Mouse (Mus musculus): ENCODE data around the gene Olfr99.
"Not testable (repeated sequence)": the region's sequence is repeated elsewhere in the genome, so short reads cannot be mapped to it uniquely, and the experiment has no call there.

Gene Olfr99

DNA sequence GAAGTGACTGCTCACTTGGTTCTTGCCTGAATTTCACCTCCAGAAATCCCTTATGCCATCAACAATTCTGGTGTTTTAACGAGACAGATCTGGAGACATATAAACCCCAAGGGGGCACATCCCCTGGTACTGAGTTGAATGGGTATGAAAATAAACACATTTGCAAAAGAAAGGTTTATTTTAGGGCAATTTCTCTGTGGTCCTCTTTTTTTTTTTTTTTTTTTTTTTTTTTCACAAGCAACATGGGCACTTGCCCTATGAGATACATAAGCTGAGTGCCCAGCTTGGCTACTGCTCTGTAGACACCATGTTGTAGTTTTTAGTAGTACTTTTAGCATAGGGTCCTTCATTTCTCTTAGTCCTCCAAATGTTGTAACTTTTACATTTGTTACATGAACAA is at the start of gene Olfr99:
Olfr99 (minus strand) TSS at position 101 of the 400 bp plus-strand sequence.
- DNase-seq (ENCODE audit: low spot score in 2 of 2): no peak

DNA sequence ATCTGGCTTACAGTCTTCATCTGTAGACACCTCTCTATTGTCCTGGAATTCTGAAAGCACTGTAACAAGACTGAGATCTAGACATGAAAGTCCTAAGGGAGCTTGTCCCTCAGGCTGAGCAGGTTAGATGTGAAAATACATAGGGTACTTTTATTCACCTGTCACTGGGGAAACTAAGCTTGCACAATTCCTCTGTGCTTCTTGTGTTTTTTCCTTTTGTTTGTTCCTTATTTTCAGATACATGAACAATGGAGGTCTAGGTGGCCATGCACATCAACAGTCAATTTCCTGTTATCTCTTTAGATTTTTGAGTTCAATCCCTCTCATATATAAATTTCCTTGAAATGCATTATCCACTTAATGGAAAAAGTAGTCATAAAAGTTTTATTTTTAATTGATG is 33.7 kb upstream of the Olfr99 start, which contains the start of gene Olfr102:
Olfr102 (minus strand) TSS at position 101 of the 400 bp plus-strand sequence.
- DNase-seq (ENCODE audit: low spot score in 2 of 2): no peak

DNA sequence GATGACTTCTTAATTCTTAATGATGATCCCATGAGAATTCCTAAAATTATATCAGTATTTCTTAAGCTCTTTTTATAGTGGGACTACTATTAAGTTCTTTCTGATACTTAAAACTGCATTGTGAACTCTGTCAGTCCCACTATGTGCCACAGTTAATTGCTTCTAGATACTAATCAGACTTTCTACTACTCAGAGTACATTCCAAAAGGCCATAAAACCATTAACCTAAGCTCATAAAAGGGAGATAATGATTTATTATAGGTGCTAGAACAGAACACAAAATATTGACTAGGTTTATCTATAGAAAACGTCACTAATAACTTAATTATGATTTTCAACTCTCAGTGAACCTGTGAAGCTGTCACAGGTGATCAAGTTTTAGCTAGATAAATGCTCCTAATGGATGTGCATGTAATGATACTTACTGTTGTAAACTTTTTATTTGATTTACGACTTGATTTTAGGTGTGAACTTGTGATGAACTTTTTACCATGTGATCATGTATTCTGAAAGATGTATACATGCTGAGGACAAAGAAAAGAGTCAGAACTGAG is 27.0 kb upstream of the Olfr99 start:
- no peak for DNase-seq (ENCODE audit: low spot score in 2 of 2)

DNA sequence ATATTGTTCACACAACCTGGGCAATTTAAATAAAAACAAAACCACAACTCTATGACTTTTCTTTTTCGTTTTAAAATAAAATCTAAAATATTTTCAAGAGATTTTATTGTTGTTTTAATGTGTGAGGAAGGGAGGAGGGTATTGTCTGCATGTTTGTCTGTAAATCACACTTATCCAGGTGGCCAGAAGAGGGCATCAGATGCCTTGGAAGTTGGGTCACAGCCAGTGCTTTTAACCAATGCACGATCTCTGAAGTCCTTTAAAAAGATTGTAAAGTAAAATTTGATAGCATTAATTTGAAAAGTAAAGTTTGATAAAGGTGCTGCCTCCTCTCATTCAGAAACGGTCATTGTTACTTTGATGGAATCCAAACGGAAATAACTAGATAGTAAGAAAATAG is 25.2 kb upstream of the Olfr99 start:
- no peak for DNase-seq (ENCODE audit: low spot score in 2 of 2)

DNA sequence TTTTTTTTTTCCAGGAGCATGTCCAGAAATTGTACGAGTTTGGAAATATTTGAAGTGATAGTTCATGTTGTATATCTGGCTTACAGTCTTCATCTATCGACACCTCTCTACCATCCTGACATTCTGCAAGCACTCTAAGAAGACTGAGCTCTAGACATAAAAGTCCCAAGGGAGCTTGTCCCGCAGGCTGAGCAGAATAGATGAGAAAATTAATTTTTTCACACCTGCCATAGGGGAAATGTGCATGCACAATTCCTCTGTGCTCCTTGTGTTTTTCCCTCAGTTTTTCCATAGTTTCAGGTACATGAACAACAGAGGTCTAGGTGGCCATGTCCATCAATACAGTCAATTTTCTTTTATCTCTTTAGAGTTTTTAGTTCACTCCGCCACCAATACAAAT is 21.0 kb upstream of the Olfr99 start, which contains the start of gene Olfr101:
Olfr101 (minus strand) TSS at position 101 of the 400 bp plus-strand sequence.
- DNase-seq (ENCODE audit: low spot score in 2 of 2): no peak

DNA sequence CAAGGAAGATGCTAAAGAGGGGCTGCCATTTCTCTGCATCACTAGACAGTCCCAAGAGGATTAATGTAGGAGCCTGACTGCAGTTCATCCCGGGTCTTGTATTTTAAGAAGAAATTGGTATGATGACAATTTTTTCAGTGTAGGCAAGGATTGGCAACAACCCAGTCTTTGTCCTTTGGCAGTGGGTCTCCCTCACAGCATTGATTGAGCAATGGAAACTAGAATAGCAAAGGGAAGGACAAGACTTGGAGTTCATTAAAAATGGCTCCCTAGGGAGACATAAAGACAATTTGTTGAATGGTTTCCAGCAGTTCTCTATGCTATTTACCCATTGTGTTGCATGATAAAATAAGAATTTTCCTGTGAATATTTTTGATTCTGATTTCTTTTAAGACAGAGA is 2.9 kb downstream of the Olfr99 start:
- DNase-seq (ENCODE audit: low spot score in 2 of 2): no peak

DNA sequence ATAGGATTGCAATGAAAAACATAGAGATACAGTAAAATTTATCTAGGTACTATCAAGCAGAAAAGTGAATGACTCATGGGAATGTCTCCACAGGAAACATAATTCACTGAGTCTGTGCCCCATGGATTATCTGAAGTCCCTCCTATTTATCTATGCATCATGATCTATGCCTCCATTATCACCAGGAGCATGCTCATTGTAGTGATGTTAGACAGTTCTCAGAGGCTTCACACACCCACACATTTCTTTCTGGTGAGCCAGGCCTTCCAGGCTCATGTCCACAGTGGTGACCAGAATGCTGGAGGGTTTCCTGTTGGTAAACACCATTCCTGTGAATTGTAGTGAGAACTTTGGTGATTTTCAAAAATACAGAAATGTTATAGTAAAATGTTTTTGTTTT is 6.7 kb downstream of the Olfr99 start:
- DNase-seq (ENCODE audit: low spot score in 2 of 2): no peak

DNA sequence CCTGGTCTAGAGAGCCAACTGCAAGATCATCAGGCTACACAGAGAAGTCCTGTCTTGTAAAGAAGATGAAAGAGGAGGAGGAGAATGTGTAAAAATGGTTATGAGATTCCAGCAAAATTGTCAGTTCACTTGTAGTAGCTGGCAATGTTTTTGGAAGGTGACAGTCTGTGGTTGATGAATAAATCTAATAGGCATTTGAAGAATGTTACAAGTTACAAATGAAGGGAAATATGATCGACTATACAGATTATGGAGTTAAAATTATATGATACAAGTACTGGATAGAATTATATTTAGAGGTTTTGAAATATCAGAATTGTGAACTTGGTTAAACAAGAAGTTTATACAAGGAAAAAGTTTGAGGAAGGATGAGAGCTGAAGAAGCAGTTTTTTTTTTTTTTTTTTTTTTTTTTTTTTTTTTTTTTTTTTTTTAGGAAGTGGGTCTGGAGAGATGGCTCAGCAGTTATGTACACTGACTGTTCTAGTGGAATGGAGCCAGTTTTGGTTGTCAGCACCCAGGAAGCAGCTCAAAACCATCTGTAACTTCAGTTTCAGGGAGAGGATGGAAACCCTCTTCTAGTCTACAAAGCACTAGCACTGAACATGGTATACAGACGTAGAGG is 7.5 kb downstream of the Olfr99 start:
- DNase-seq (ENCODE audit: low spot score in 2 of 2): no peak

DNA sequence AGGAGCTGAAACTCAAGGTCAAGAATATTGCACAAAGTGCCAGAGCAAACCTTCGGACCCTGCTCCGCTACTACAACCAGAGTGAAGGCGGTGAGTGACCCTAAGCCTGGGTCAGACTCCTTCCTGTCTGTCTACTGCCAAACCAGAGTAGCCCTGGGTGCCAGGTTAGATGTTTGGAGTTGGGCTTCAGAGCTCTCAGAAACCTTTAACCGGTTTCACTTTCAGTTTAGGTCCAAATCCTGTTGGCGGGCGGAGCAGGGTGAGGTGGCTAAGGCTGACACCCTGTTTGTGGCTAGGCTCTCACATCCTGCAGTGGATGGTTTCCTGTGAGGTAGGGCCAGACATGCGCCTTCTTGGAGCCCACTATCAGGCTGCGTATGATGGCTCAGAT is 12.6 kb downstream of the Olfr99 start:
- DNase-seq (ENCODE audit: low spot score in 2 of 2): no peak

DNA sequence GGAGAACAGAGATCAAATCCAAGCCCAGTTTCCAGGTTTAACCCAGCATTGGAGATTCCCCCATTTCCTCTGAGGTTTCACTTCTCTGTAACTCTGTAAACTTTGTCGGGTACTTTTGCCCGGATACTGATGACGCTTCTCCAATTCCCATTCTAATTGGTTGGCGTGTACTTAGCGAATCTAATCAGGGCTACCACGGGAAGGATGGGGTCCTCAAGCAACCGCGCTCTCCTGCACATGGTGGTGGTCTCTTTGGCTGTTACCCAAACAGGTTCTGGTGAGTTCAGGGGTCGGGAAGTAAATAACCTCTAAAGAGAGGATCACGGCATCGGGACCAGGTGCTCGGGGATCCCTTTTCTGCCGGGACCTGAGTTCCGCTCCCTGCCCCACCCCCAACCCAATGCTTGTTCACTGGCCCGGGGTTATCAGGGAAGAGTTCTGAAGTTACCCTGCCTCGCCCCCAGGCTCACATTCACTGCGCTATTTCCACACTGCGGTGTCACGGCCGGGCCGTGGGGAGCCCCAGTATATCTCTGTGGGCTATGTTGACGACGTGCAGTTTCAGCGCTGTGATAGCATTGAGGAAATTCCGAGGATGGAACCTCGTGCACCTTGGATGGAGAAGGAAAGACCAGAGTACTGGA is 13.1 kb downstream of the Olfr99 start, which contains the start of gene H2-M3:
H2-M3 (plus strand) TSS at position 163 of the 644 bp plus-strand sequence.
- DNase-seq (ENCODE audit: low spot score in 2 of 2): peak; percentile 94 to 96

DNA sequence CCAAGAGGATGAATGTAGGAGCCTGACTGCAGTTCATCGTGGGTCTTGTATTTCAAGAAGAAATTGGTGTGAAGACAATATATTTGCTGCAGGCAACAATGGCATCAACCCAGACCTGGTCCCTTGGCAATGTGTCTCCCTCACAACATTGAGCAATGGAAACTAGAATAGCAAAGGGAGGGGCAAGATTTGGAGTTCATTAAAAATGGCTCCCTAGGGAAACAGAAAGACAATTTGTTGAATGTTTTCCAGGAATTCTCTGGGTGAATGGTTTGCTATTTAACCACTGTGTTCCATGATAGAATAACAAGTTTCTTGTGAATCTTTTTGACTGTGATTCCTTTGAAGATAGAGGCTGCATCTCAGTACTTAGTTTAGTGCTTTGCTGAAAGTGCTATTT is 19.6 kb downstream of the Olfr99 start, which contains the start of gene Olfr98:
Olfr98 (minus strand) TSS at position 124 of the 400 bp plus-strand sequence.
- DNase-seq (ENCODE audit: low spot score in 2 of 2): no peak

DNA sequence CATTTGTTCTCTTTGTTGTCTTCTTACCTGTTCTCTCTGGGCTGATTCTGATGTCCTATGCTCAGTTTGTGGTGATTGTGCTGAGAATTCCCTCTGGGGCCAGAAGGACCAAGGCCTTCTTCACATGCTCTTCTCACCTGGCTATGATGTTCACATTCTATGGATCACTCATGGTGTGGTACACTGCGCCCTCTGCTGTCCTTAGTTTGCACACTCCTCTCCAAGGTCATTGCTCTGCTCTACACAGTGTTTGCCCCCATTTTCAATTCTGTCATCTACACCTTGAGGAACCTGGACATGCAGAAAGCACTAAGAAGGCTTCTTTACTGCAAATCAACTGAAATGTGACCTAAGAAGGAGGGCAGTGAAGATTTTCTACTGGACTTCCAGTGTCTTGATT is 32.7 kb downstream of the Olfr99 start:
- DNase-seq (ENCODE audit: low spot score in 2 of 2): no peak

DNA sequence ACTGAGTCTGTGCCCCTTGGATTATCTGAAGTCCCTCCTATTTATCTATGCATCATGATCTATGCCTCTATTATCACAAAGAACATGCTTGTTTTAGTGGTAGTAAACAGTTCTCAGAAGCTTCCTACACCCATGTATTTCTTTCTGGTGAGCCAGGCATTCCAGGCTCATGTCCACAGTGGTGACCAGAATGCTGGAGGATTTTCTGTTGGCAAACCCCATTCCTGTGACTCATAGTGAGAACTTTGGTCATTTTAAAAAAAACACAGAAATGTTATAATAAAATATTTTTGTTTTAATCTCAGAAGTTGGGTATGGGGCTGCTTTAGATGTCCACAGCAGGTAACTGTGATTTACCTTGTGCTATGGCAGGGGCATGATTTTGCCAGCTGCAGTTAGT is 33.8 kb downstream of the Olfr99 start:
- DNase-seq (ENCODE audit: low spot score in 2 of 2): no peak

DNA sequence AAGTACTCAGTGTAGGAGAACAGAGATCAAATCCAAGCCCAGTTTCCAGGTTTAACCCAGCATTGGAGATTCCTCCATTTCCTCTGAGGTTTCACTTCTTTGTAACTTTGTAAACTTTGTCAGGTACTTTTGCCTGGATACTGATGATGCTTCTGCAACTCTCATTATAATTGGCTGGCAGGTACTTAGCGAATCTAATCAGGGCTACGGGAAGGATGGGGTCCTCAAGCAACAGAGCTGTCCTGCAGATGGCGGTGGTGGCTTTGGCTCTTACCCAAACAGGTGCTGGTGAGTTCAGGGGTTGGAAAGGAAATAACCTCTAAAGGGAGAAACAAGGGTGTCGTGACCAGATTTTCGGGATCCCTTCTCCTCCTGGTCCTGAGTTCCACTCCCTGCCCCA is 36.5 kb downstream of the Olfr99 start:
- DNase-seq (ENCODE audit: low spot score in 2 of 2): peak; percentile 6 to 26

DNA sequence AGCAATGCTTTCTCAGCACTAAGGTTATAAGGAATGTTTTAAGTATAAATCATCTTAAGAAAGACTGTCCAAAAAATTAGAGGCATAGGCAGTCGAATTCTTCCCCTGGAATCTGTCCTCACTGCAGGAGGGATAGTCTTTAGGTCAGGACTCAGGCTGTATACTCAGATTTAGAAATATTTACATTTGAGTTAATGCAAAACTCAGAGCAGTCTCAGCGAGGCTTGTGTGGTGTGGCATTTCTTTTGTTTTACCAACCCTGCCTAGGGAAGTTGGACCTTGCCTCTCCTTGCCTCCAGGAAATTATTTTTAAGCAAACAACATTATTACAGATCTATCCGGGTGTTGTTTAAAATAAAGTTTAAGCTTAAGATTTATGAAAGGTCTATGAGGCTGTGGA is 41.1 kb downstream of the Olfr99 start:
- no peak for DNase-seq (ENCODE audit: low spot score in 2 of 2)

DNA sequence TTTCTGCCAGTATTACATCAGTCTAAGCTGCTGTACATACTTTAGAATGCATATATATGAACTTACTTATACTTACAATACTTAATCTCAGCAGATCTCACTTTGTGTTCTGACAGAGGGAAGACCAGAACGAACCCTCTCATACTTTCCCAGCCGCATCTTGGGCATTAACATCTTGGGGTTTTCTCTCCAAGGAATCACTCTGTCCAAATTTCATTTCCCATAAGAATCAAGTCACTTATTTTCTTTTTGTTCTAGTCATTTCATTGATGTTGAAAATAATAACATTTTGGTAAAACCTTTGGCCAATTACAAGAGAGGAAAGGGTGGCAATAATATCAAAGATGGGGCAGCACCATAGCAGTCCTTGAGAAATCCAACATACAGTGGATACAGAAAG is 46.0 kb downstream of the Olfr99 start, which contains the start of gene Olfr97:
Olfr97 (minus strand) TSS at position 101 of the 400 bp plus-strand sequence.
- DNase-seq (ENCODE audit: low spot score in 2 of 2): not testable (repeated sequence)
